Mouse (Mus musculus): ENCODE data around the gene Aox2. TPM values are rescaled to one million over a fixed set of nuclear protein-coding genes. Genes with fewer than 3 reads are reported as not detected.

Gene Aox2
- polyA plus RNA-seq, 1 experiment from 2014 or later: 0.05 TPM

GRCm38 (mm10) chr1:58407321-58407720, 129.2 kb downstream of the Aox2 start:
- 97% methylated on average over 7 of the region's 7 CpGs for WGBS
- Histone ChIP-seq H3K27ac (no peak overlapping the region), H3K4me1 (replicated peaks; ENCODE audit: control insufficient read depth, insufficient read depth, low read length) (no peaks in the 10 kb centered on the region), H3K27me3 (ENCODE audit: control insufficient read depth, insufficient read depth, low read length) (no peaks in the 10 kb centered on the region), H3K36me3 (replicated peaks; ENCODE audit: control insufficient read depth, insufficient read depth) (peaks cover 87% of the 10 kb centered on the region), H3K9ac (no peak overlapping the region), H3K4me3 (replicated peaks; ENCODE audit: low read length) (no peak overlapping the region), H3K9me3 (ENCODE audit: control insufficient read depth, low read length) (no peaks in the 10 kb centered on the region), H3K4me2 (replicated peaks) (no peak overlapping the region)
- no peak for DNase-seq (ENCODE audit: low spot score)
- no peak for ATAC-seq (ENCODE audit: low FRiP score)

GRCm38 (mm10) chr1:58408141-58408540, 130.0 kb downstream of the Aox2 start:
- Histone ChIP-seq H3K4me3 (replicated peaks; ENCODE audit: low read length) (no peak overlapping the region), H3K27ac (no peak overlapping the region), H3K4me1 (replicated peaks; ENCODE audit: control insufficient read depth, insufficient read depth, low read length) (no peaks in the 10 kb centered on the region), H3K9me3 (ENCODE audit: control insufficient read depth, low read length) (no peaks in the 10 kb centered on the region), H3K4me2 (replicated peaks) (no peak overlapping the region), H3K9ac (no peak overlapping the region), H3K27me3 (ENCODE audit: control insufficient read depth, insufficient read depth, low read length) (no peaks in the 10 kb centered on the region), H3K36me3 (replicated peaks; ENCODE audit: control insufficient read depth, insufficient read depth) (peaks cover 87% of the 10 kb centered on the region)
- WGBS: 86% methylated on average over 6 of the region's 6 CpGs
- ATAC-seq (ENCODE audit: low FRiP score) (no peak), DNase-seq (ENCODE audit: low spot score) (no peak)

- Histone ChIP-seq H3K36me3 (replicated peaks; ENCODE audit: control insufficient read depth, insufficient read depth) (peaks cover 87% of the 10 kb centered on the region), H3K27ac (no peak overlapping the region), H3K4me1 (replicated peaks; ENCODE audit: control insufficient read depth, insufficient read depth, low read length) (no peaks in the 10 kb centered on the region), H3K27me3 (ENCODE audit: control insufficient read depth, insufficient read depth, low read length) (no peaks in the 10 kb centered on the region), H3K4me3 (replicated peaks; ENCODE audit: low read length) (no peak overlapping the region), H3K9me3 (ENCODE audit: control insufficient read depth, low read length) (no peaks in the 10 kb centered on the region), H3K9ac (no peak overlapping the region), H3K4me2 (replicated peaks) (no peak overlapping the region)
- DNase-seq (ENCODE audit: low spot score): no peak
- WGBS: 92% methylated on average over 5 of the region's 5 CpGs
- ATAC-seq (ENCODE audit: low FRiP score): 0 out of 2 replicates have a peak, but pooled peaks have one; percentile 17
Measured at GRCm38 (mm10) chr1:58409553-58410197, 131.5 kb downstream of the Aox2 start.

- DNase-seq (ENCODE audit: low spot score): no peak
- ATAC-seq (ENCODE audit: low FRiP score): no peak
- 84% methylated on average over 3 of the region's 3 CpGs for WGBS
- Histone ChIP-seq H3K9ac (no peak overlapping the region), H3K27ac (no peak overlapping the region), H3K27me3 (ENCODE audit: control insufficient read depth, insufficient read depth, low read length) (no peaks in the 10 kb centered on the region), H3K4me1 (replicated peaks; ENCODE audit: control insufficient read depth, insufficient read depth, low read length) (no peaks in the 10 kb centered on the region), H3K36me3 (replicated peaks; ENCODE audit: control insufficient read depth, insufficient read depth) (peaks cover 87% of the 10 kb centered on the region), H3K4me2 (replicated peaks) (no peak overlapping the region), H3K9me3 (ENCODE audit: control insufficient read depth, low read length) (no peaks in the 10 kb centered on the region), H3K4me3 (replicated peaks; ENCODE audit: low read length) (no peak overlapping the region)
Measured at GRCm38 (mm10) chr1:58410198-58410588, 132.1 kb downstream of the Aox2 start.

GRCm38 (mm10) chr1:58410776-58411175, 132.7 kb downstream of the Aox2 start:
- ATAC-seq (ENCODE audit: low FRiP score): no peak

GRCm38 (mm10) chr1:58415442-58415841, 137.3 kb downstream of the Aox2 start:
- Histone ChIP-seq H3K4me3 (replicated peaks; ENCODE audit: low read length) (no peak overlapping the region), H3K4me2 (replicated peaks) (no peak overlapping the region), H3K9me3 (ENCODE audit: control insufficient read depth, low read length) (no peaks in the 10 kb centered on the region), H3K27ac (no peak overlapping the region), H3K9ac (no peak overlapping the region), H3K4me1 (replicated peaks; ENCODE audit: control insufficient read depth, insufficient read depth, low read length) (0 out of 2 replicates have a peak, but pooled peaks cover 3% of the 10 kb centered on the region), H3K27me3 (ENCODE audit: control insufficient read depth, insufficient read depth, low read length) (no peaks in the 10 kb centered on the region), H3K36me3 (replicated peaks; ENCODE audit: control insufficient read depth, insufficient read depth) (peaks cover 96% of the 10 kb centered on the region)
- WGBS: 37% methylated on average over 1 of the region's 1 CpGs
- ATAC-seq (ENCODE audit: low FRiP score) (no peak), DNase-seq (ENCODE audit: low spot score) (no peak)

More at GRCm38 (mm10) chr1:58410776-58411175, 132.7 kb downstream of the Aox2 start:
- H3K9me3 ChIP-seq (ENCODE audit: control insufficient read depth, low read length): no peaks in the 10 kb centered on the region
- H3K4me3 ChIP-seq (replicated peaks; ENCODE audit: low read length): no peak overlapping the region
- H3K27me3 ChIP-seq (ENCODE audit: control insufficient read depth, insufficient read depth, low read length): no peaks in the 10 kb centered on the region
- no peak for DNase-seq (ENCODE audit: low spot score)
- H3K36me3 ChIP-seq (replicated peaks; ENCODE audit: control insufficient read depth, insufficient read depth): peaks cover 87% of the 10 kb centered on the region
- no peak overlapping the region for H3K27ac ChIP-seq
- WGBS: 87% methylated on average over 7 of the region's 7 CpGs
- H3K4me2 ChIP-seq (replicated peaks): no peak overlapping the region
- H3K4me1 ChIP-seq (replicated peaks; ENCODE audit: control insufficient read depth, insufficient read depth, low read length): no peaks in the 10 kb centered on the region
- H3K9ac ChIP-seq: no peak overlapping the region

- ATAC-seq (ENCODE audit: low FRiP score) (no peak), DNase-seq (ENCODE audit: low spot score) (no peak)
- Histone ChIP-seq H3K4me1 (replicated peaks; ENCODE audit: control insufficient read depth, insufficient read depth, low read length) (peaks cover 6% of the 10 kb centered on the region; the same call in 1 of the 2 replicates), H3K4me3 (replicated peaks; ENCODE audit: low read length) (no peak overlapping the region), H3K27me3 (ENCODE audit: control insufficient read depth, insufficient read depth, low read length) (no peaks in the 10 kb centered on the region), H3K9ac (no peak overlapping the region), H3K27ac (no peak overlapping the region), H3K36me3 (replicated peaks; ENCODE audit: control insufficient read depth, insufficient read depth) (peaks cover 92% of the 10 kb centered on the region), H3K4me2 (replicated peaks) (no peak overlapping the region), H3K9me3 (ENCODE audit: control insufficient read depth, low read length) (no peaks in the 10 kb centered on the region)
- WGBS: 88% methylated on average over 2 of the region's 2 CpGs
Measured at GRCm38 (mm10) chr1:58416048-58416447, 137.9 kb downstream of the Aox2 start.

- H3K9me3 ChIP-seq (ENCODE audit: control insufficient read depth, low read length): no peaks in the 10 kb centered on the region
- 81% methylated on average over 10 of the region's 10 CpGs for WGBS
- no peak overlapping the region for H3K9ac ChIP-seq
- no peaks in the 10 kb centered on the region for H3K27me3 ChIP-seq (ENCODE audit: control insufficient read depth, insufficient read depth, low read length)
- ATAC-seq (ENCODE audit: low FRiP score) (no peak), DNase-seq (ENCODE audit: low spot score) (no peak)
- peaks cover 23% of the 10 kb centered on the region for H3K4me1 ChIP-seq (replicated peaks; ENCODE audit: control insufficient read depth, insufficient read depth, low read length)
- no peak overlapping the region for H3K4me3 ChIP-seq (replicated peaks; ENCODE audit: low read length)
- peaks cover 63% of the 10 kb centered on the region for H3K36me3 ChIP-seq (replicated peaks; ENCODE audit: control insufficient read depth, insufficient read depth)
- H3K4me2 ChIP-seq (replicated peaks): no peak overlapping the region
- no peak overlapping the region for H3K27ac ChIP-seq
Measured at GRCm38 (mm10) chr1:58420032-58420431, 141.9 kb downstream of the Aox2 start.

- Histone ChIP-seq H3K4me3 (replicated peaks; ENCODE audit: low read length) (no peak overlapping the region), H3K4me1 (replicated peaks; ENCODE audit: control insufficient read depth, insufficient read depth, low read length) (peaks cover 23% of the 10 kb centered on the region), H3K4me2 (replicated peaks) (peak overlapping the region; percentile 80), H3K27ac (no peak overlapping the region), H3K9ac (no peak overlapping the region), H3K27me3 (ENCODE audit: control insufficient read depth, insufficient read depth, low read length) (no peaks in the 10 kb centered on the region), H3K36me3 (replicated peaks; ENCODE audit: control insufficient read depth, insufficient read depth) (peaks cover 53% of the 10 kb centered on the region), H3K9me3 (ENCODE audit: control insufficient read depth, low read length) (no peaks in the 10 kb centered on the region)
- no peak for ATAC-seq (ENCODE audit: low FRiP score)
- no peak for DNase-seq (ENCODE audit: low spot score)
- 69% methylated on average over 7 of the region's 7 CpGs for WGBS
Measured at GRCm38 (mm10) chr1:58420961-58421360, 142.8 kb downstream of the Aox2 start.
